Mouse (Mus musculus) heart, postnatal 4 days (tissue): Measurements from ENCODE around the gene Mogat2. TPM values are rescaled to one million over a fixed set of nuclear protein-coding genes. Genes with fewer than 3 reads are reported as not detected.

Experiments used
- DNase-seq: peaks from one replicate; pipeline ENCODE4 v3.0.0; 2021
- total RNA-seq, 2 experiments: library from RNA; stranded (reverse); gene quantifications; 2 replicates each; pipeline ENCODE4 v1.2.3; 2021

The Mogat2 gene
- total RNA-seq = not detected

DNA sequence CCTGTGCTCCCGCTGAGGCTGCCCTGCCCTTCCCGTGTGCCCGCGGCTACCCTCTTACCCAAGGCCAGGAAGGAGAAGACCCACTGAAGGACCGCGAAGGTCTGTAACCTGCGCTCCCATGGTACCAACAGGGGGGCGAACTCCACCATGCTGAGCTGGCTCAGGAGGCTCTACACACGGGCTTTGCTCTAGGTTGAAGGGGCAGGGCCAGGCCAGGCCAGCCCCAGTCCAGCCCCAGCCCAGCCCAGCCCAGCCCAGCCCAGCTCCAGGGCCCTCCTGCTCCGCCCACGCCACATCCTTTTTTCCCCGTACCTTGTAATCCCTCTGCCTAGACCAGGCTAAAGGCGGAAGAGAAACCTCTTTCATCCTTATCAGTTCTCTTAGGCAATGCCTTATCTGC is at the start of gene Mogat2:
Mogat2 (minus strand) TSS at position 203 of the 400 bp plus-strand sequence.
- DNase-seq = no peak

DNA sequence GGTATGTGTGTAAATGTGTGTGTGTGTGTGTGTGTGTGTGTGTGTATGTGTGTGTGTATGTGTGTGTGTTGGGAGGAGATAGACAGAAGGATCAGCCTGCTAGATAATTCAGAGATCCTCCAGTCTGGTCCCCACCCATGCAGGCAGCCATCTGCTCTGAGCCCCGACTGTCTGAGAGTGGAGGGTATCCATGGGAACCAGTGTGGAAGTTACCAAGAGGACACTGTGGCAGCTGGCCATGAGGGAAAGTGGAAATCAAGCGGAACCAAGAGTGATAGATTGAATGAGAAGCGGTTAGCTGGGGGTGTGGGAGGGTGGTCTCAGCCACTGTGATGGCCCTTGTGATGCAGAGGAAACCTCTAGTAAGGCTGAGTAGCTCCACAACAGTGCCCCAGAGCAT is 48.9 kb upstream of the Mogat2 start:
- no peak for DNase-seq

DNA sequence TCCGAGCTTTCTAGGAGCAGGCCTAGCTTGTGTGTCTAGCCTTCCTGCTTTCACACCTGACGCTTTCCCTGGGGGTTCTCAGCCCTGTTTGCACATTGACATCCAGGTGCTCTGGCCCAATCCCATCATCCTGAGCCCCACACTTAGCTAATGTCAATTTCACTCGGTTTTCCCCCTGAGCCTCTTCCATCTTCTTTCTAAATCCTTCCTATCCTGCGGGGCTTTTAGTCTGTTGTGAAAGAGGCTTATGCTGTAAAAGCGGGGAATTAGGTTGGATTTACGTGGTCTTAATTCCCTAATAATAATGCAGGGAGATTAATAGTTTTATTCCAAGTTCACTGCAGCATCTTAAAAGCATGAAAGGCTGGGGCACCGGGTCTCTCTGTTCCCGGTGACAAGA is 41.2 kb upstream of the Mogat2 start:
- DNase-seq = no peak

DNA sequence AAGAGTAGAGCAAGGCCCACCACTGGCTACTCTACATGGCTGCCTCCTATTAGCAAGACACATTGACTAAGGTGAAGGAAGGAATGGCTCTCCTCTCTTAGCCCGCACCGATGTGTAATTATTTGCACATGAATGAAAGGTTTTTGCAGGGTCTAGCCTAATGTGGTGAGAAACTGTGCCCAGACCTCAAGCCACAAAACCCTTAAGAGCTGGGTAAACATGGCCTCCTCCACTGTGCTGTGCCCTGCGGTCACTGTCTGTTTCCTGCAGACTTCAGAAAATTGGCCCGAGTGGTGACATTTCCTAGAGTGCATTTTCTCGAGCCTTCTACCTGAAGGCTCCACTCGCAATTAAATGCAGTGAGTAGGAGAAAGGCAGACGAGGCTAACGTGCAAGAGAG is 39.9 kb upstream of the Mogat2 start:
- no peak for DNase-seq

DNA sequence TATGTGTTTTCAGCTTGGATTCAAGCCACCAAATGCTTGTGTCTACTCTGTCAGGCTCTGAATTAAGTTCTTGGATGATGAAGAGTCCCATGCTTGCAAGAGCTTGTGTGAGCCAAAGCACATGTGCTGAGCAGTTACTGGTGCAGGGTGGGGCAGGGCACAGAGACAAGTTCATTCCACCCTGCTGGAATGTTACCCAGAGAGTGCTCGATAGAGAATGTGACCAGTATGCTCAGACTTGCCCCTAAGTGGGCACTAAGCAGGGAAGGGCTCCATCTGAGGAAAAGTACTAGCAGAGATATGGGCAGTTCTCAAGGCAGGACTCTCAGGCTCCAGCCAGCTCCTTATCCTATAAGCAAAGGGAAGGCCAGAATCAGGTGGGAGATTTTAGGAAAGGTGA is 38.3 kb upstream of the Mogat2 start:
- no peak for DNase-seq

DNA sequence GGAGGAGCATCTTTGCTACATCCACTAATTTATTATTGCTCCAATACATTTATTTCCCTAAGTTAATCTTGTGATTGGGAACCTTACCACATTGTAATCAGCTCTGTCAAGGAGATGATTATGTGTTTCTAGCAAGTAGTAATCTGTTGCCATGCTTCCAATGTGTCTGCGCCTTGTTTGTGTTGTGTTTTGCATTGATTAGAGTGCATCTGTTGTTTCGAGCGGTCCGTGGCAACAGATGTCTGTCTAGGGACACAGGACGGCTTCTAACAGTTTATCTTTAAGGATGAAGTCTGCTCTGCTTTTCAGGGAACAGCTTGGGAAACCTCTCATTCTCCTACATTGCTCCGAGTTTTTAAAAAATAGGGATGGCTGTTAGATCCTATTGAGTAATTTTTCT is 36.7 kb upstream of the Mogat2 start:
- DNase-seq = no peak

DNA sequence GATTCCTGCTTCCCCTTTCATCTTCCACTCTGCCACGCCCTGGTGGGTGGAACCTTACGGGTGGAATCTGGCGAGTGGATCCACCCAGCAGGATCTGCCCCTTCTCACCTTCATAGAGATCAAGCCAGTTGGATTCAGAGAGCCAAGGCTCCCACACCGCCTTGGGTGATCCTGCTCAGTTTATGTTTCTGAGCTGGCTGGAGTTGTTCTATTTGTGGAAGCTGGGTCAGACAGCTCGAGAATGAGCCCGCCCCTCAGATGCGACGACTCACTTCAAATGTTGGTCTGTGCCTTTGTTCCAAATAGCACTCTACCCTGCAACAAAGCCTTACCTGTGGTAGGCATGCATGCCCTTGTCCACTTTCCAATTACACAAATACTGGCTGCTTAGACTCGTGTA is 33.2 kb upstream of the Mogat2 start:
- no peak for DNase-seq

DNA sequence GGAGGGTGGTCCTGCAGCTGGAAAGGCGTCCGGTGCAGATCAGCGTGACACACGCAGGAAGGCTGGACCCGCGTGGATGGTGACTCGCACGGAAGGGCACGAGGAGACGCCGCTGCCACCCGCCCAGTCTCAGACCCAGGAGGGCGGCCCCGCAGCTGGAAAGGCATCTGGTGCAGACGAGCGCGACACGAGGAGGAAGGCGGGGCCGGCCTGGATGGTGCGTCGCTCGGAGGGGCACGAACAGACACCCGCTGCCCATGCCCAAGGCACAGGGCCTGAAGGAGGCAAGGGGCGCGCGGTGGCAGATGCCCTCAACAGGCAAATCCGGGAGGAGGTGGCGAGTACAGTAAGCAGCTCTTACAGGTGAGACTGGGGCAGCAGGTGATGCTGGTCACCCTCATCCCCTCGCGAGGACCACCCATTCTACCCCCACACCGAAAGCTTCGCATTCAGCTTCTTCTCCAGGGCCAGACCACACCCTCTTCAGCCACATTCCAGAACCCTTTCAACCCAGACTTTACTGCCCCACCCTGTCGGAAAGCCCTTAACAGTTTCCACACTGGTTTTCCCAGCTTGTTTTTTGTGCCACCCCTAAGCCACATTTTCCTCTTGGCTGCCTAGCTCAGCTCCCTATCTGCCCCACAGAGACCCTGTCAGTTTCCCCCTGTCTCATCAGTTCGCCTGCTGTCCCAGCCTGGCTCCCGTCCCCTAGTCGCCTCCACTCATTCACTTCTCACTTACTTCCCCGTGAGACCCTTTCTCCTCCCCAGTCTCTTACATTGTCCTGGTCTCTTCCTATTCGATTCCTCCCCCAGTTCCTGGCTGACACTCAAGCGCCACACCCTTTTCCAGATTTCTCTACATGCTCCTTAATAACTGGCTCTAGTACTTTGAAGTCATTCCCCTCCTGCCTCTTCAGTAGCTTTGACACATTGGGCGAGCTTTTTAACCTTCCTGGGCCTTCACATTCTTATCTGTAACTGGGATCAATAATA is 30.8 kb upstream of the Mogat2 start:
- peak; percentile 23 for DNase-seq

DNA sequence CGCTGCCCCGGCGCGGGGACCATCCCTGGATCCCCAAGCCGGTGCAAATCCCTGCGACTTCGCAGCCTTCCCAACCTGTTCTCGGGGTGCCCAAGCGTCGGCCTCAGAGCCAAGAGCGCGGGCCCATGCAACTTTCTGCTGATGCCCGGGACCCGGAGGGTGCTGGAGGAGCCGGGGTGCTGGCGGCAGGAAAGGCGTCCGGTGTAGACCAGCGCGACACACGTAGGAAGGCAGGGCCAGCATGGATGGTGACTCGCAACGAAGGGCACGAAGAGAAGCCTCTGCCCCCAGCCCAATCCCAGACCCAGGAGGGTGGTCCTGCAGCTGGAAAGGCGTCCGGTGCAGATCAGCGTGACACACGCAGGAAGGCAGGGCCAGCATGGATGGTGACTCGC is 30.1 kb upstream of the Mogat2 start:
- DNase-seq = no peak

DNA sequence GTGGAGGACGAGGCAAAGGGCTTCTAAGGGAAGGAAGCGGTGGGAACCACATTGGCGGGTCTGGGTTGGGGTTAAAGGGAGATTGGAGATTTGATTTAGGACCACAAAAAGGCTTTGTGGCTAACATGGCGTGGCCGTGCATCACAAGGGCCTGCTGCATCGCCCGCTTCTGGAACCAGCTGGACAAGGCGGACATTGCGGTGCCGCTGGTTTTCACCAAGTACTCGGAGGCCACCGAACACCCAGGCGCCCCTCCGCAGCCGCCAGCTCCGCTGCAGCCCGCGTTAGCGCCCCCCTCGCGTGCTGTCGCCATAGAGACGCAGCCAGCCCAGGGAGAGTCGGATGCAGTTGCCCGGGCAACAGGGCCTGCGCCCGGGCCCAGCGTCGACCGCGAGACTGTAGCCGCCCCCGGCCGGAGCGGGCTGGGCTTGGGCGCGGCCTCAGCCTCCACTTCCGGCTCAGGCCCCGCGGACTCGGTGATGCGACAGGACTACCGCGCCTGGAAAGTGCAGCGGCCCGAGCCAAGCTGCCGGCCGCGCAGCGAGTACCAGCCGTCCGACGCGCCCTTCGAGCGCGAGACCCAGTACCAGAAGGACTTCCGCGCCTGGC is 29.6 kb upstream of the Mogat2 start:
- peak; percentile 64 for DNase-seq

DNA sequence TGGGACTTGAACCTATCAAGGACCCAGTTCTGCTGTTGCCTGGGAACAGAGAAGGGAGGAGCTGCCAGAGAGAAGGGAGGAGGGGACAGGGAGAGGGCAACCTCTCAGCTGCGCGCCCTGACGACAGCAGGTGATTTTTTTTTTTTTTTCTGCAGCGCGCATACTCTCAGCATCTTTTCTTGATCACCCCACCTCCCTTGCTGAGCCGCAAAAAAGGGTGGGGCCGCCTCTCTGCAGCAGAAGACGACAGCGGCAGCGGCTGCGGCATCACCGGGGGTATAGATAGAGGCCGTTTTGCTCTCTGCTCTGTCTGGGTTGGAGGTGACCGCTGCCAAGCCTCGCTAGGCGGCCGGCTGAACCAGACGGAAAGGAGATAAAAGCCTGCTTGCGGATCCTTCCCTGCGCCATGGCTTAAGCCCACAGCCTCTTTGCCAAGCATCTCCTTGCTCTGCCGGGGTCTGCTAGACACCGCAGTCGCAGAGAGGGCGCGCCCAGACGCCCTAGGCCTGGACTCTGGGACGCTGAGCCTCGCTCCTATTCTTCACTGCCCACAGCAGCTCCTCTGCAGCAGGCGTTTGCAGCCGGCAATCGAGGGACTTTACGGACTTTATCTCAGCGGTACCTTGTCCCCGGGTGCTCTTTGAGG is 29.0 kb upstream of the Mogat2 start, which contains the start of gene Map6:
Map6 (plus strand) TSS at position 197 of the 646 bp plus-strand sequence.
- DNase-seq = no peak

DNA sequence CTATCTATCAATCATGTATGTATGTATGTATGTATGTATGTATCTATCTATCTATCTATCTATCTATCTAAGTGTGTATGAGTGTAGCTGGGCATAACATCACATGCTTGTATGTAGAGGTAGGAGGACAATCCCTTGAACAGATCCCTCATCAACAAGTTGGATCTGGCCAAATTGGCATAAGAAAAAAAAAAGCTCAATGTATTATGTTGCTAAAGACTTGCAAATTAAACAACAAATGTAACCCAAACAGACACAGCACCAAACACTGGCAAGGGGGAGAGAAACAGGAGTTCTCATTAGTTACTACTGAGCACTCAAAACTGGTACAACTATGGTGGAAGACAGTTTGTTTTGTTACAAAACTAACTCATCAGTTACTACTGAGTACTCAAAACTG is 26.2 kb upstream of the Mogat2 start:
- no peak for DNase-seq

DNA sequence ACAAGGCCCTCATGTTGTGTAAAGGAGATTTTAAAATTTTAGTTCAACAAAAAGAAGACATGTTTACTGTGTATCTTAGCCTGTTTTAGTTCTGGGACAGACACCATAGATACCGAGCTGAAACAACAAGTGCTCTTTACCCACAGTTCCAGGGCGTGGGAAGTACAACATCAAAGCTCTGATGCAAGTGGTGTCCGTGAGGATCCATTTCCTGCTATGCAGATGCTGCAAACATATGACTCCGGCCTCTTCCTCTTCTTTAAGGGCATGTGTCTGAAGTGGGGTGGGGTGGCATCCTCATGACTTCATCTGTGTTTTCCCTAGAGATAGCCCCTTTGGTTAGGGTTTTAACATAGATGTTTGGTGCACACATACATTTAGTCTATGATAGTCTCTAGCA is 25.1 kb upstream of the Mogat2 start:
- no peak for DNase-seq

DNA sequence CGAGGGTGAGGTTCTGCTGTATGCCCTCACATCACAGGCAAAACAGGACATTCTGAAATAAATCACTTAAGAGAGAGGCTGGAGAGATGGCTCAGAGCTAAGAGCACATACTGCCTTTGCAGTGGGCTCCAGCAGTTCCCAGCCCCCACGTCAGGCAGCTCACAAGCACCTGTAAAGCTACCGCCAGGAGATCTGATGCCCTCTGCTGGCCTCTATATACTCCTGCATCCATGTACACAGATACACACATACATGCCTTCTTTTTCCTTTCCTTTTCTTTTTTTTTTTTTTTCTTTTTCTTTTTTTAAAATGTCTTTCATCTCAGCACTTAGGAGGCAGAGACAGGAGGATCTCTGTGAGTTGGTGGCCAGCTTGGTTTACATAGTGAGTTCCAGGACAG is 23.5 kb upstream of the Mogat2 start:
- DNase-seq = no peak

DNA sequence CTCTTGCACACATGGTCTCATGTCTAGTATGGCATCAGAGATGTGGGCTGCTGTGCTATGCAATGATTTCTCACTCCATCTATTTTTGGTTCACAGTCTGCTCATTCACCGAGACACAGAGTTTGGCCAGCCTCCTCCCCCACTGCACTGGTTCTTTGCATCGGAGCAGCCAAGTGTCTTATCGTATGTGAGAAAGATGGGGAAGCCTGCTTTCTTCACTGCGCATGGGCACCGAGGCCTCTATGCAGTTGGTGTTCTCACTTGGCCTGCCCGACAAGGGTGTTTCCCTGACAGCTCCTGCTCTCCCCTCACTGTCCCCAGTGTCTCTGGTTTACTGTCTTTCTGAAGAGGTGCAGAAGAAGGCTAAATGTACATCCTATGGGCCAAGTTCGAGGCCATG is 16.6 kb upstream of the Mogat2 start:
- no peak for DNase-seq

DNA sequence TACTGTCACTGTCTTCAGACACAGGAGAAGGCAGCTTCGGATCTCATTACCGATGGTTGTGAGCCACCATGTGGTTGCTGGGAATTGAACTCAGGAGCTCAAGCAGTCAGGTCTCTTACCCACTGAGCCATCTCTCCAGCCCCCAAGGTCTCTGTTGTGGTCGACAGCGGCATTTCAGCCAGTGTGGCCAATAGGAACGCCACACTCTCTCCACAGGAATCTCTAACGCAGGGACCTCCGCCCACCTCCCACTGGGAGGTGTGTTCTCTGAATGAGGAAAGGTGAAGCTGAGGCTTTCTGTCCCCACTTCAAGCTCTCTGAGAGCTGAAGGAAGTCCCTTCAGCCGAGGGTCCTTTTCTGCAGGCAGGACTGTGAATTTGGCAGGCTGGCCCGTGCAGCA is 12.0 kb upstream of the Mogat2 start:
- DNase-seq = no peak

DNA sequence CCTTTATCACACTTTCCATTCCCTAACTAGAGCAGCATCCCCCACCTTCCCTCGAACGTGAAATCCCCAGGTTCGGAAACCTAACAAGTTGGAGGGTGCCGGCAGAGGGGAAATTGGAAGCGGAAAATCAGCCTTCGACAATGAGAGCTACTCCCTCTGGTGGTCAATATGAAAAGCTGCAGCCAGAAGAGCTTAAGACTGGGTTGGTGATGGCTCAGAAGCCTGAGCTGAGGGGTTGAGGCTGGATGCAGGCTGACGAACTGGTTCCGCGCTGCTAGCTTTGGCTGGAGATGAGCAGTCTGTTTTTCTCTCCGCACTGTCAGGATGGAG is 11.1 kb upstream of the Mogat2 start:
- peak; percentile 49 for DNase-seq

DNA sequence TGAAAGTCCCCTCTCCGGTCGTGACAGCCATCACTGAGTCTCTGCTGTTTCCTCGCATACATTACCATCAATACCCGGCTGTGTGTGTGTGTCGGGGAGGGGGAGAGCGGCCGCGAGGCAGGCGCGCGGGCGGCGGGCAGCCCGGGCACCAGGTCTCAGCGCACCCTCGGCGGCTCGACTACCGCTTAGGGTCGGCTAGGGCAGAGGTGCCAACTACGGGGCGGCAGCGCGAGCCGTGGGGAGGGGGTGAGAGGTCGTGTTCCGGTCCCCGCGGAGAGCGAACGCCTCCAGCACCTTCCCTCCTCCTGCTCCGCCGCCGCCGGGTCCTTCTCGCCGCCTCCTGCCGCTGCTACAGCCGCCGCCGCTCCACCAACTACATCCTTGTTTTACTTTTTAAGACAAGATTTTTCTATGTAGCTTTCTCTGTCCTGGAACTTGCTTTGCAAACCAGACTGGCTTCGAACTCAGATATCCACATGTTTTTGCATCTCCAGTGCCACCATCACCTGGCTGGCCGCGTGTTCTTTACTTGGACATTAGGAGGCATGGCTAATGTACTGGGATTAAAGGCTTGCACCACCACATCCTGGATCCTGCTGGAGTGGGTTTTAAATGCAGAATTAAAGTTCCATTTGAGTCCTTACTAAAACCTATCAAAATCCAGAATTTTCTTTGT is 10.6 kb upstream of the Mogat2 start:
- no peak for DNase-seq

DNA sequence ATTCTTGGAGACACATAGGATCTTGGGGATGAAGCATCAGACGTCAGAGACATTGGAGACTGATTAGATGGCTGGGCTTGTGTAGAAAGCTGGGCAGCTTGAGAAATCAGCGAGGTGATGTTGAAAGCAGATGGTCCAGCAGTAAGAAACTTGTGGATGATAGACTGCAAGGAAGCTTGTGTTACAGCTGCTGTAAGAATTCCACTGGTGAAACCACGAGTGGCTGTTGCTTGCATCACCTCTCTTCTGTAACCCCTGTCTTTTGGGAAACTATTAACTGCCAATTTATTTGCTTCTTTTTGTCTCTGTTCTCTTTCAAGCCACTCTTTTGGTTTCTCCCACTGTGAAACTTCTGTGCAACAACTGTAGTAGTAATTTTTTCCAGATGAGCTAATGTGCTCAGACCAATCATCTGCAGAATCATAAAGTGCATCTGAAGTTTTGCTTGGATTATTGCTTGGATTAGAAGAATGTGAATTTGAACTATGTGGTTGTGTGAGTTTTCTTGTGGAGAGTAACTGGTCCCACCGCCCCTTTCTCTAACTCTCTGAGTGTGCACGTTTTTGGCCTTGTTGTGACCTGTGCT is 9.8 kb upstream of the Mogat2 start:
- no peak for DNase-seq

DNA sequence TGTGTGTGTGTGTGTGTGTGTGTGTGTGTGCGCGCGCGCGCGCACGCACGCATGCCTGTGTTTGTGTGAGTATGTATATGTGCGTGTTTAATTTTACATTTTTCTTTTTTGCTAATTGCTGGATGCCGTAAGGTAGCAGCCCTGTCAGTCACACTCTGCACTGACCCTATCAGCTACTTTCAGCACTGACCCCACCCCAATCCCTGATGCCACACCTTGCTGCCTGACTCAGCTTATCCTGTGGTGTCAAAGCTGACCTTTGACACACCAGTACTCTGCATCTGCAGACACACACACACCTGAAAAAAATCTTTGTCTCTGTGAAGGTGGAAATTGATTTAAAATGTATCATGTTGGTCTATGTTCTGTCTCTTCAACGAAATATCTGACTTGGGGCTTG is 3.7 kb upstream of the Mogat2 start:
- no peak for DNase-seq

DNA sequence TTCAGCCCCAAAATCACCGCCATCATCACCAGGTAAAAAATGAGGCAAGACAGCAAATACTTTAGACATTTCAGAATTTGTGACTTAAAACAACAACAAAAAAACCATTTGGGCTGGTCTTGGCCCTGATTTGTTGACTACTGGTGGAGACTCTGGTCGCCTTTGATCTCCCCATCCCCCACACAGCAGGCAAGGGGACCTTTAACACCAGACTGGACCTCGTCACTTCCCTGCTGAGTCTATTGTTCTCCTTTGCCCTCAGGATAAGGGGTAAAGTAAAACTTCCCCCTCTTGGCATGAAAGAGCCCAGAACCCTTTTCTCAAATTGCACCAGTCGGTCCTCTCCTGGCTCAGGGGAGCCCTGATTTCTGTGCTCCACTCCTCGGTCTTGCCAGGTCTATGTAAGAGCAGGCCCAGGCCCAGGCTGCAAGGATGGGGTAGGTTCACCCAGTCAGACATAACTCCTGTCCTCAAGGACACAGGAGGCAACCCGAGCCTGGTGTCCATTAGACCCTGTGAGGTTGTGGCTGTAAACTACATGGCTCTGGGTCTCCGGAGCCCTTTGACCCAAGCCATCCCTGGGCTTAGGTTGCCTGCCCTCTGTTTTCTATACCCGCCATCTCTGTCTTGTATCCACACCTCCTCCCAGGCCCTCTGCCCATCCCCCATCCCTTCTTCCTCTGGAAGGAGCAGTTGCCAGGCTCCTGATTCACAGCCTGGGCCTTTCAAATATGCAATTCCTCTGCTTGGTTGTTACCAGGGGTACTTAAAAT is 1.3 kb downstream of the Mogat2 start:
- no peak for DNase-seq

DNA sequence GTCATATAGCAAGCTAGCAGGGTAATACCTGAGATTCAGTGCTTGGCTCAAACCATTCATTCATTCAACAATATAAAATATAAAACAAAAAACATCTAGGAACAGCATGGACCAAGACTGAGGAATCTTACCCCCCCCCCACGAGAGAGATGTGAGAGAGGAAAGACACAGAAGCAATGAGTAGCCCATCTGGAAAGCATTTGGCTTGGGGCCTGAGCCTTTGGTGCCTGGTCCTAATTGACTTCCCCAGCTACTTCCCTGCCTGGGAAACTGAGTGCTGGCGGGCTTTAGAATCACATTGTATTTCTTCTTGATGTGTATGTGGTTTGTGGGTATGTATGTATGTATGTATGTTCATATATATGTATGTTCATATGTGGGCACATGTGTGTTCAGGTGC is 2.8 kb downstream of the Mogat2 start:
- DNase-seq = no peak
